Comparison of ENCODE assay signal across 13 mouse cellular contexts in genomic region chr10:92164991-92165390, GRCm38 (mm10).
DNase-seq lines count a peak whose midpoint lies in the region; ATAC-seq lines count a peak whose summit lies in the region.
"Had no signal": no experiment of that assay in that cellular context is flagged by ENCODE, and none has a peak within 500 bp of the region (broad histone marks: within the 10 kb centered on the region; RNA-seq: fewer than 3 reads in every experiment).

No protein-coding gene starts in this region.

- peak; percentile 63 for ATAC-seq in forebrain, embryonic 14.5 days
- ATAC-seq in midbrain, embryonic 11.5 days (ENCODE audit: low FRiP score): peak; percentile 71
- ATAC-seq in megakaryocyte, adult 5-6 weeks (ENCODE audit: poor library complexity, severe bottlenecking): no peak

- no peaks in the 10 kb centered on the region for H3K4me1 ChIP-seq in forebrain, embryonic 14.5 days (ENCODE audit: control insufficient read depth, insufficient read depth, low read length)
- H3K4me1 ChIP-seq in midbrain, embryonic 11.5 days (ENCODE audit: control insufficient read depth, insufficient read depth, low read length): peaks cover 6% of the 10 kb centered on the region; the same call in 1 of the 2 replicates

- H3K4me2 ChIP-seq in forebrain, embryonic 14.5 days (ENCODE audit: low read length): peak overlapping the region; percentile 81
- peak overlapping the region; percentile 65 for H3K4me2 ChIP-seq in midbrain, embryonic 11.5 days
- H3K4me2 ChIP-seq: stomach, embryonic 15.5 days had no signal

- peak overlapping the region; percentile 94 for H3K27ac ChIP-seq in forebrain, embryonic 14.5 days (ENCODE audit: low read depth, low read length)
- peak overlapping the region; percentile 96 for H3K27ac ChIP-seq in midbrain, embryonic 11.5 days (ENCODE audit: low read depth, low read length)
- H3K27ac ChIP-seq: gastrocnemius, adult 2 months; macrophage; stomach, embryonic 15.5 days had no signal

- H3K4me3 ChIP-seq in forebrain, embryonic 14.5 days (ENCODE audit: low read depth, low read length): peak overlapping the region; percentile 52
- peak overlapping the region; percentile 60 for H3K4me3 ChIP-seq in midbrain, embryonic 11.5 days (ENCODE audit: low read depth, low read length)
- H3K4me3 ChIP-seq: gastrocnemius, adult 2 months; stomach, embryonic 15.5 days had no signal

- 5% methylated on average over 5 of the region's 5 CpGs for WGBS in forebrain, embryonic 14.5 days
- WGBS in midbrain, embryonic 11.5 days: 3% methylated on average over 5 of the region's 5 CpGs

- no peaks in the 10 kb centered on the region for H3K36me3 ChIP-seq in forebrain, embryonic 14.5 days (ENCODE audit: control insufficient read depth, insufficient read depth, low read length)
- H3K36me3 ChIP-seq in midbrain, embryonic 11.5 days (ENCODE audit: control insufficient read depth, insufficient read depth, low read length): no peaks in the 10 kb centered on the region
- H3K36me3 ChIP-seq: G1E; stomach, embryonic 15.5 days had no signal

- DNase-seq in Muller cell, postnatal 12 days (ENCODE audit: inconsistent ontology term): peak; percentile 59
- DNase-seq in brain, adult 2 months (ENCODE audit: low read depth, low spot score): peak; percentile 33
- DNase-seq in forebrain, embryonic 14.5 days (ENCODE audit: low spot score): peak; percentile 73
- peak; percentile 93 for DNase-seq in midbrain, embryonic 11.5 days (ENCODE audit: low spot score, missing footprints)
- DNase-seq in ovary, postnatal 10 days (ENCODE audit: low spot score): no peak
- no peak for DNase-seq in left cerebral cortex, postnatal 36 days (ENCODE audit: low spot score in 2 of 2)
- DNase-seq: adrenal gland, adult 2 months; cerebellum, postnatal 36 days; gastrocnemius, adult 2 months had no signal

- no peaks in the 10 kb centered on the region for H3K27me3 ChIP-seq in forebrain, embryonic 14.5 days (replicated peaks; ENCODE audit: control insufficient read depth, insufficient read depth, low read length)
- no peaks in the 10 kb centered on the region for H3K27me3 ChIP-seq in midbrain, embryonic 11.5 days (ENCODE audit: control insufficient read depth, insufficient read depth, low read length)
- H3K27me3 ChIP-seq: stomach, embryonic 15.5 days had no signal

- H3K9me3 ChIP-seq in forebrain, embryonic 14.5 days (replicated peaks; ENCODE audit: control insufficient read depth, low read length): no peaks in the 10 kb centered on the region
- no peaks in the 10 kb centered on the region for H3K9me3 ChIP-seq in midbrain, embryonic 11.5 days (ENCODE audit: control insufficient read depth, low read length)
- H3K9me3 ChIP-seq: stomach, embryonic 15.5 days had no signal

- peak overlapping the region; percentile 85 for H3K9ac ChIP-seq in forebrain, embryonic 14.5 days (ENCODE audit: low read length)
- peak overlapping the region; percentile 86 for H3K9ac ChIP-seq in midbrain, embryonic 11.5 days (ENCODE audit: low read length)
- H3K9ac ChIP-seq: stomach, embryonic 15.5 days had no signal

- intact Hi-C loops in left cerebral cortex, postnatal 36 days (cut with DNase I): loop anchor here (5.0 kb wide), 1 partner anchor 82 kb away; no protein-coding TSS in a partner anchor

Comparison
In these comparisons a context has a peak if more than half of its experiments do, and no peak if none do; other contexts are left out.
1. DNase-seq: peak in Muller cell, postnatal 12 days (single experiment), brain, adult 2 months (single experiment), forebrain, embryonic 14.5 days (single experiment) and midbrain, embryonic 11.5 days (single experiment); none in ovary, postnatal 10 days (single experiment) and left cerebral cortex, postnatal 36 days (0 of 2).